Mouse (Mus musculus): ENCODE results near the gene Snrnp200. TPM values are rescaled to one million over a fixed set of nuclear protein-coding genes. Genes with fewer than 3 reads are reported as not detected.
"Not testable (repeated sequence)": the region's sequence is repeated elsewhere in the genome, so short reads cannot be mapped to it uniquely, and the experiment has no call there.

Snrnp200 gene
- total RNA-seq, 2 experiments from 2014 or later = 106 to 111 TPM

DNA sequence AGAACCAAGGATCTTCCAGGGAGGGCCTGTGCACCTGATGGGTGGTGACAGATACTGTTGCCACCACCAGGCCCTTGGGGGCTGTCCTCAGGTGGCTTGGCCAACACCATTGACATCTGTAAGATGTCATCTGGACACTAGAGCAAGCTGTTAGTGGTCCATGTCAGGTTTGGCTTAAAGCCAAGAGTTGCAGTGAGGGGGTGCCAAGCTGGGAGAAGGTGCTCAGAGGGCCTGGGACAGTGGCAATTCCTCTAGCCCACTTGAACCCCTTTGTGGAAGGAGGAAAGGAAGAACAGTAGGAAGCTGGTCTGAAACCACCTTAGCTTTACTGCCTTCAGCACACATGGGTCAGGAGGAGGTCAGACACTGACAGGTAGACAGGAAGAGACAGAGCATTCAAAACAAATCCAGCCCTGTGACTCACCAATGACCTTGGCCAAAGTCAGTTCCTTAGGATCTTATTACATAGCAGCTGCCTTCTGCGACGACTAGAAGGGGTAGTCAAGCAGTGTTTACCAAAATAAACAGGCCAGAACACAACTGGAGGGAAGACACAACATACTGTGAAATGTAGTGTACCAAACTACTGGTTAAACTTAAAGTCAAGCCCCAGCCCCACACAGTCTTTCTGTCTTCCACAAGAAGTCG, 43.8 kb downstream of the Snrnp200 start:
- DNase-seq = no peak
- intact Hi-C loops (cut with DNase I) = no loop called here

GRCm38 (mm10) chr2:127252787-127253186, 44.6 kb downstream of the Snrnp200 start:
- DNase-seq = no peak
- intact Hi-C loops (cut with DNase I) = no loop called here

GRCm38 (mm10) chr2:127254604-127255134, 46.5 kb downstream of the Snrnp200 start:
- intact Hi-C loops (cut with DNase I) = no loop called here

DNA sequence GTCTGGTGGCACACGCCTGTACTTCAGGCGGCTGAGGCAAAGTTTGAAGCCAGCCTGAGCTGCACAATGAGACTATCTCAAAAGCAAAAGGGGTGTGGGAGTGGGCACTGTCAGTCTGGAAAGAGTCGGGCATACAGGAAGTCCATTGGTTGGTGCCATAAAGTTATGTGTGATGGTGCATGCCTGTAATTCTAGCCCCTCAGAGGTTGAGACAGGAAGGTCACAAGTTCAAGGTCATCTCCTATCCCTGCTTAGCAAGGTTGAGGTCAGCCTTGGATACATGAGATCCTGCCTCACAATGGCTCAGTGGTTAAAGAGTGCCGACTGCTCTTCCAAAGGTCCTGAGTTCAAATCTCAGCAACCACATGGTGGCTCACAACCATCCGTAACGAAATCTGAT, 47.1 kb downstream of the Snrnp200 start:
- DNase-seq = no peak
- intact Hi-C loops (cut with DNase I) = no loop called here

More at GRCm38 (mm10) chr2:127254604-127255134, 46.5 kb downstream of the Snrnp200 start:
- no peak for DNase-seq

GRCm38 (mm10) chr2:127259340-127259739, 51.2 kb downstream of the Snrnp200 start:
- no peak for DNase-seq
- intact Hi-C loops (cut with DNase I) = no loop called here

DNA sequence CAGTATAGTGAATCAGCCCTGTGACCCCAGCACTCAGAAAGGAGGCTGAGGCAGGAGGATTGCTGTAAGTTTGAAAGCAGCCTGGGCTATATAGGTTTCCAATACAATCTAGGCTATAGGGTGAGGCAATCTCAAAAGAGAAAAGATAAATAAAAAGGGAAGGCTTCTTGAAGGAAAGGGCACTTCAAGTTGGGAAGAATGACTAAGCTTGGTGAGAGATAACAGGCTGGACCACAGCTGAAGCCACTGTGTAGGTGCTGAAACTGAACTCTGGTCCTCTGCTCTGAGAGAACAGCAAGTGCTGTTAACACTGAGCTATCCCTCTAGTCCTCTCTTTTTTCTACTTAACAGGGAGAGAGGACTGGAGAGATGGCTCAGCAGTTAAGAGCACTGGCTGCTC, 54.3 kb downstream of the Snrnp200 start:
- intact Hi-C loops (cut with DNase I) = no loop called here
- DNase-seq = no peak

GRCm38 (mm10) chr2:127267854-127268253, 59.7 kb downstream of the Snrnp200 start:
- no peak for DNase-seq
- intact Hi-C loops (cut with DNase I) = no loop called here

- intact Hi-C loops (cut with DNase I) = no loop called here
- DNase-seq = peak; percentile 96
Measured at GRCm38 (mm10) chr2:127269491-127270299, 61.5 kb downstream of the Snrnp200 start, which contains the start of gene Stard7. Gene Stard7 (plus strand): TSS chr2:127270218.

- intact Hi-C loops (cut with DNase I) = no loop called here
Measured at GRCm38 (mm10) chr2:127270300-127271041, 62.3 kb downstream of the Snrnp200 start.

GRCm38 (mm10) chr2:127271042-127271515, 62.9 kb downstream of the Snrnp200 start:
- intact Hi-C loops (cut with DNase I) = no loop called here

More at GRCm38 (mm10) chr2:127270300-127271041, 62.3 kb downstream of the Snrnp200 start:
- peak; percentile 86 for DNase-seq

GRCm38 (mm10) chr2:127272049-127272448, 63.9 kb downstream of the Snrnp200 start:
- DNase-seq; intact Hi-C loops (cut with DNase I): not testable (repeated sequence)

More at GRCm38 (mm10) chr2:127271042-127271515, 62.9 kb downstream of the Snrnp200 start:
- DNase-seq = peak; percentile 24

- DNase-seq = no peak
- intact Hi-C loops (cut with DNase I) = no loop called here
Measured at GRCm38 (mm10) chr2:127272806-127273205, 64.6 kb downstream of the Snrnp200 start.

DNA sequence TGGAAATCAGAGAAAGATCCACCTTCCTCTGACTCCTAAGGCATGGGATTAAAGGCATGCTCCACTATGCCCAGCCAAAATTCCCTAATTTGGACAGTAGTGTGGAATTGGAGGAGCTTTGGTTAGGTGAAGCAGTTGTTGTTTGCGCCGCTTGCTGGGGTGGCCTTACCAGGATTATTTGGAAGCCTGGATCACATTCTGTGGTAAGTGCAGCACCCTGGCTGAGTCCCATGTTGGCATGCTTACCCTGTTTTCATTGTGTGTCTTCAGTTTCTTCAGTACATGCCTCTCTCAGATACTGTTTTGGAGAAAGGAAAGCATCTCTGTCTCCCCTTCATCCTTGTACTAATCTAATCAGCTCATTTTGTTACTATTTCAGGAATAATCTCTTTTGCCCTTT, 66.4 kb downstream of the Snrnp200 start:
- intact Hi-C loops (cut with DNase I) = no loop called here
- no peak for DNase-seq

DNA sequence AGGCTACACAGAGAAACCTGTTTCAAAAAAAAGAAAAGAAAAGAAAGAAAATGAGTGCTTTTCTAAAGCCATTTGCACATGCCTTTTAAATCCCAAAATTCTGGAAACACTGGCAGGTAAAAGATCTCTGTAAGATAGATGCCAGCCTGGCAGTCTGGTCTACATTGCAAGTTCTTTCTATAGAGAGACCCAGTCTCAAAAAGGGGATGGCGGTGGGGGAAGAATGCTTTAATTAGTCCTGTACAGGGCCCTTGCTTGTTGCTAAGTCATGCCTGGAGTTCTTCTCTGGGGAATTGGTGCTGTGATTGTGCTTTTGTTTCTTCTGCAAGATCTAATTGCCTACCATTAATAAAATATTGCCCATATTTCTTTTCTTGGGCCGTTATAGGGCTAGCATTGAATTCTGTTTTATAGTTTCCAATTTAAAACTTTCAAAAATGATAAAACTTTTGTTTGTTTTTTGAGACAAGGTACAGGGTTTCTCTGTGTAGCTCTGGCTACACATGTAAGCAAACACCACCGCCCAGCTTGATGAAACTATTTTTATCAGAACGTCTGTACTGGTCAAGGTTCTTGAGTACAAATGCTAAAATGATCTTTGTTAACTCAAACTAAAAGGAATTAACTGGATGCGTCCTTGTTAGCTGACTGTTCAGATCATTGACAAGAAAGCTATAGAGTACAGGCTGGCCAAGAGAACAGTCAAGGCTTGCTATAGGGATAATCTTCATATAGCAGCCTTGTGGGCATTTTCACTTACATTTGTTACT, 67.5 kb downstream of the Snrnp200 start:
- DNase-seq = no peak
- intact Hi-C loops (cut with DNase I) = no loop called here

DNA sequence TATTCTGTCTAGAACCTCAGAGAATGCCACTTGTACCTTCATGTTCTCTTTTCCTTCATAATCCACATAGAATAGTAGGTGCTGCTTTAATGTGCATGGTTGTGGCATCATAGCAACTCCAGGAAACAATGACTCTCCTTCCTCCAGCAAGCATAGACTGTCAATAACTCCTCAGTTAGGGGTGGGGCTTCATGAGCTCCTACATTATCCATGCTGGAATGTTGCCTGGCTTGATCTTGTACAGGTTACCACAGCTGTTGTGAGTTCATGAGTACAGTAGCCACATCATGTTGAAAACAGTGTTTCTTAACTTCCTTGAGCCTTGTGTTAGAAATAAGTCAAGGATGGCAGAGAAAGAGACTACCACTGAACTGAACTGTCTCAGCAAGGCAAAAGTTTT, 70.0 kb downstream of the Snrnp200 start:
- no peak for DNase-seq
- intact Hi-C loops (cut with DNase I) = no loop called here

Other genes starting within 250 kb of the Snrnp200 start
- gene Ap4e1, start 199.7 kb upstream of the Snrnp200 start, total RNA-seq (2021) = 10 to 100 TPM; 17.0 to 20.3 TPM
- 10 to 100 TPM; 17.7 TPM for gene Blvra, start 137.7 kb upstream of the Snrnp200 start, total RNA-seq (2021)
- 1 to 10 TPM; 8.7 to 9.8 TPM for gene Ncaph, start 74.4 kb upstream of the Snrnp200 start, total RNA-seq (2021)
- gene Itpripl1, start 64.9 kb upstream of the Snrnp200 start, total RNA-seq (2021) = 10 to 100 TPM; 16.4 to 18.2 TPM
- gene 1810024B03Rik, start 106 bp upstream of the Snrnp200 start, total RNA-seq (2021) = under 1 TPM; 0.62 to 0.72 TPM
- gene Ciao1, start 39.4 kb downstream of the Snrnp200 start, total RNA-seq (2021) = 10 to 100 TPM; 49.3 to 59.6 TPM
- 100 to 1,000 TPM; 106 TPM for gene Tmem127, start 39.5 kb downstream of the Snrnp200 start, total RNA-seq (2021)
- gene Stard7, start 61.8 kb downstream of the Snrnp200 start, total RNA-seq (2021) = 100 to 1,000 TPM; 147 to 164 TPM
- gene Dusp2, start 127.8 kb downstream of the Snrnp200 start, total RNA-seq (2021) = 1 to 10 TPM; 8.5 to 8.9 TPM
- not detected for gene Astl, start 130.3 kb downstream of the Snrnp200 start, total RNA-seq (2021)
- under 1 TPM; 0.12 to 0.28 TPM for gene Adra2b, start 154.8 kb downstream of the Snrnp200 start, total RNA-seq (2021)
- under 1 TPM; 0.18 to 0.42 TPM for gene Gpat2, start 216.8 kb downstream of the Snrnp200 start, total RNA-seq (2021)
- 10 to 100 TPM; 12.6 to 13.2 TPM for gene Fahd2a, start 236.2 kb downstream of the Snrnp200 start, total RNA-seq (2021)